ENCODE assay signal across 27 mouse cellular contexts in the genomic region with DNA sequence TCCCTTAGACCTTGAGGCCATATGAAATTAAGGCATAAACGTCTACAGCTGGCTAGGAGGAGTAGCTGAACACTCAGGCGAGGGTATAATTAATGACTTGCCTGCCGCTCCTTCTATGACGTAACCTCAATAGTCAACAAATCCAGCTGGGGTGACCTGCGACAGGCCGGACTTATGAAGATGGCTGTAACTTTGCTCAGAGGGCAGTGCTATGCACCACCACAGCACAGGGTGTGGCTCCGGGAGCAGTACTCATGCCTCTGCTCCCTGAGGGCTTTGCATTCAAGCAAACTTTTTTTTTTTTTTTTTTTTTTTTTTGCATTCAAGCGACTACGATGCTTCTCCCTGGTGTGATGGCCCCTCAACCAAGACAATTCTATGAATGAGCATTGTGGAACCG.
DNase-seq lines count a peak whose midpoint lies in the region; ATAC-seq and TF ChIP-seq lines count a peak whose summit lies in the region.
"Had no signal": no experiment of that assay in that cellular context is flagged by ENCODE, and none has a peak within 500 bp of the region (broad histone marks: within the 10 kb centered on the region; RNA-seq: fewer than 3 reads in every experiment).

No protein-coding gene starts in this region.

- ATAC-seq in intestine, embryonic 15.5 days, result peak; percentile 56; the same call in 1 of the 2 replicates
- no peak for ATAC-seq in intestine, postnatal 0 days
- ATAC-seq in stomach, embryonic 16.5 days (ENCODE audit: insufficient read depth, low FRiP score), result peak; percentile 47; the same call in 1 of the 2 replicates
- ATAC-seq: activated CD4-positive, CD25-positive, alpha-beta regulatory T cell, adult 4 months; CD4-positive, CD25-positive, alpha-beta regulatory T cell, adult 4 months; forebrain, embryonic 13.5 days; forebrain, postnatal 0 days; Patski had no signal

- no peak overlapping the region for H3K4me3 ChIP-seq in intestine, embryonic 15.5 days (replicated peaks)
- no peak overlapping the region for H3K4me3 ChIP-seq in intestine, postnatal 0 days (ENCODE audit: low read depth, low read length)
- H3K4me3 ChIP-seq in ES-E14 (ENCODE audit: insufficient read depth in 1 of 2, low read depth in 1 of 2, low read length in 2 of 2, poor library complexity in 1 of 2, severe bottlenecking in 1 of 2), result no peak overlapping the region
- no peak overlapping the region for H3K4me3 ChIP-seq in stomach, embryonic 16.5 days (replicated peaks; ENCODE audit: low read length)
- H3K4me3 ChIP-seq in hindbrain, embryonic 10.5 days, result no peak overlapping the region
- H3K4me3 ChIP-seq: forebrain, embryonic 10.5 days; forebrain, embryonic 13.5 days; gastrocnemius, adult 2 months; heart, embryonic 13.5 days; hindbrain, embryonic 12.5 days; hindbrain, embryonic 15.5 days had no signal

- H3K9ac ChIP-seq in intestine, embryonic 15.5 days, result no peak overlapping the region
- H3K9ac ChIP-seq in intestine, postnatal 0 days (ENCODE audit: low read depth, low read length), result no peak overlapping the region
- H3K9ac ChIP-seq in ES-E14 (ENCODE audit: insufficient read depth, low read depth, low read length, poor library complexity, severe bottlenecking), result no peak overlapping the region
- H3K9ac ChIP-seq in stomach, embryonic 16.5 days (ENCODE audit: low read length), result no peak overlapping the region
- H3K9ac ChIP-seq: forebrain, embryonic 13.5 days; forebrain, postnatal 0 days; heart, embryonic 13.5 days; hindbrain, embryonic 12.5 days; hindbrain, embryonic 15.5 days had no signal

- 55% methylated on average over 10 of the region's 10 CpGs for WGBS in intestine, embryonic 15.5 days
- WGBS in intestine, postnatal 0 days, result 46% methylated on average over 10 of the region's 10 CpGs
- WGBS in stomach, embryonic 16.5 days, result 45% methylated on average over 10 of the region's 10 CpGs
- WGBS in hindbrain, embryonic 10.5 days, result 82% methylated on average over 10 of the region's 10 CpGs

- H3K36me3 ChIP-seq in intestine, embryonic 15.5 days, result no peaks in the 10 kb centered on the region
- H3K36me3 ChIP-seq in intestine, postnatal 0 days (ENCODE audit: control insufficient read depth, insufficient read depth), result no peaks in the 10 kb centered on the region
- H3K36me3 ChIP-seq in ES-E14 (ENCODE audit: control insufficient read depth, insufficient read depth, low read length, poor library complexity, severe bottlenecking), result no peaks in the 10 kb centered on the region
- no peaks in the 10 kb centered on the region for H3K36me3 ChIP-seq in stomach, embryonic 16.5 days (ENCODE audit: control insufficient read depth, insufficient read depth, low read length)
- H3K36me3 ChIP-seq in hindbrain, embryonic 10.5 days, result no peaks in the 10 kb centered on the region
- H3K36me3 ChIP-seq: forebrain, embryonic 10.5 days; heart, embryonic 13.5 days; hindbrain, embryonic 12.5 days; hindbrain, embryonic 15.5 days had no signal

- DNase-seq in ES-E14 (ENCODE audit: low read depth, low spot score) (no peak), R1 (ENCODE audit: low read depth, low spot score) (peak; percentile 49), MN1 (ENCODE audit: low spot score) (no peak)
- no peak for DNase-seq in hindbrain, embryonic 10.5 days (ENCODE audit: low spot score)
- DNase-seq: adrenal gland, adult 8-10 months; adrenal gland, postnatal 25 days; cerebellum, adult 18-20 months; cerebellum, adult 9-10 months; cerebellum, postnatal 14 days; forebrain, postnatal 0 days; gastrocnemius, adult 2 months; gastrocnemius, postnatal 14 days; heart, adult 18-20 months; heart, postnatal 14 days; heart, postnatal 4 days; kidney, adult 11 months had no signal

- H3K27me3 ChIP-seq in intestine, embryonic 15.5 days (replicated peaks), result no peaks in the 10 kb centered on the region
- no peaks in the 10 kb centered on the region for H3K27me3 ChIP-seq in intestine, postnatal 0 days (replicated peaks; ENCODE audit: control insufficient read depth, insufficient read depth, low read length)
- H3K27me3 ChIP-seq in stomach, embryonic 16.5 days (ENCODE audit: control insufficient read depth, insufficient read depth, low read length), result no peaks in the 10 kb centered on the region
- H3K27me3 ChIP-seq in hindbrain, embryonic 10.5 days (ENCODE audit: insufficient read depth, poor library complexity, severe bottlenecking), result no peaks in the 10 kb centered on the region
- H3K27me3 ChIP-seq: forebrain, embryonic 13.5 days; heart, embryonic 13.5 days; hindbrain, embryonic 12.5 days; hindbrain, embryonic 15.5 days; Patski had no signal

- H3K27ac ChIP-seq in intestine, embryonic 15.5 days, result no peak overlapping the region
- no peak overlapping the region for H3K27ac ChIP-seq in intestine, postnatal 0 days (ENCODE audit: low read depth, low read length)
- no peak overlapping the region for H3K27ac ChIP-seq in ES-E14 (ENCODE audit: insufficient read depth, low read depth, low read length, poor library complexity, severe bottlenecking)
- no peak overlapping the region for H3K27ac ChIP-seq in stomach, embryonic 16.5 days (ENCODE audit: low read length)
- no peak overlapping the region for H3K27ac ChIP-seq in hindbrain, embryonic 10.5 days
- H3K27ac ChIP-seq: forebrain, embryonic 10.5 days; forebrain, embryonic 13.5 days; gastrocnemius, adult 2 months; heart, embryonic 13.5 days; hindbrain, embryonic 12.5 days; hindbrain, embryonic 15.5 days had no signal

- in situ Hi-C loops in ES-E14 (cut with MboI; ENCODE audit: low sequenced_read_pairs in 2 of 2, unreplicated experiment in 2 of 2), result no loop called here

- no peak for TF ChIP-seq CTCF in intestine, postnatal 0 days (IDR thresholded peaks at IDR 0.05; ENCODE audit: low read depth)

- no peaks in the 10 kb centered on the region for H3K9me3 ChIP-seq in intestine, embryonic 15.5 days
- H3K9me3 ChIP-seq in intestine, postnatal 0 days (ENCODE audit: control insufficient read depth), result no peaks in the 10 kb centered on the region
- H3K9me3 ChIP-seq in ES-E14 (ENCODE audit: control insufficient read depth, insufficient read depth, low read depth, low read length), result no peaks in the 10 kb centered on the region
- H3K9me3 ChIP-seq in stomach, embryonic 16.5 days (replicated peaks; ENCODE audit: control insufficient read depth, low read length), result no peaks in the 10 kb centered on the region
- no peaks in the 10 kb centered on the region for H3K9me3 ChIP-seq in hindbrain, embryonic 10.5 days
- H3K9me3 ChIP-seq: forebrain, embryonic 10.5 days; forebrain, embryonic 13.5 days; heart, embryonic 13.5 days; hindbrain, embryonic 12.5 days; hindbrain, embryonic 15.5 days had no signal

- H3K4me1 ChIP-seq in intestine, embryonic 15.5 days (replicated peaks), result no peaks in the 10 kb centered on the region
- no peaks in the 10 kb centered on the region for H3K4me1 ChIP-seq in intestine, postnatal 0 days (replicated peaks; ENCODE audit: control insufficient read depth, insufficient read depth, low read length)
- H3K4me1 ChIP-seq in ES-E14 (ENCODE audit: control insufficient read depth in 2 of 2, insufficient read depth in 2 of 2, low read length in 2 of 2, poor library complexity in 1 of 2), result no peaks in the 10 kb centered on the region
- H3K4me1 ChIP-seq in stomach, embryonic 16.5 days (ENCODE audit: control insufficient read depth, insufficient read depth, low read length), result no peaks in the 10 kb centered on the region
- H3K4me1 ChIP-seq in hindbrain, embryonic 10.5 days (replicated peaks), result no peaks in the 10 kb centered on the region
- H3K4me1 ChIP-seq: forebrain, embryonic 10.5 days; forebrain, embryonic 13.5 days; heart, embryonic 13.5 days; hindbrain, embryonic 12.5 days had no signal

- H3K4me2 ChIP-seq in intestine, embryonic 15.5 days (replicated peaks), result no peak overlapping the region
- no peak overlapping the region for H3K4me2 ChIP-seq in intestine, postnatal 0 days (replicated peaks; ENCODE audit: low read depth)
- no peak overlapping the region for H3K4me2 ChIP-seq in stomach, embryonic 16.5 days (ENCODE audit: low read depth, low read length)
- H3K4me2 ChIP-seq: forebrain, embryonic 13.5 days; heart, embryonic 13.5 days; hindbrain, embryonic 12.5 days; hindbrain, embryonic 15.5 days had no signal

TF ChIP-seq in ES-E14, 5 proteins besides CTCF, POLR2A, EP300 and RAD21:
- no peak for TF ChIP-seq ZC3H11A (IDR thresholded peaks at IDR 0.05; ENCODE audit: borderline replicate concordance, low read depth, low read length)
- peak; percentile 58 for TF ChIP-seq ZNF384 (IDR thresholded peaks at IDR 0.05; ENCODE audit: low read depth, low read length)
- TF ChIP-seq CHD2 (IDR thresholded peaks at IDR 0.05; ENCODE audit: low read depth, low read length), result no peak
